Mouse (Mus musculus): Measurements from ENCODE around the gene Tspan11.

DNA sequence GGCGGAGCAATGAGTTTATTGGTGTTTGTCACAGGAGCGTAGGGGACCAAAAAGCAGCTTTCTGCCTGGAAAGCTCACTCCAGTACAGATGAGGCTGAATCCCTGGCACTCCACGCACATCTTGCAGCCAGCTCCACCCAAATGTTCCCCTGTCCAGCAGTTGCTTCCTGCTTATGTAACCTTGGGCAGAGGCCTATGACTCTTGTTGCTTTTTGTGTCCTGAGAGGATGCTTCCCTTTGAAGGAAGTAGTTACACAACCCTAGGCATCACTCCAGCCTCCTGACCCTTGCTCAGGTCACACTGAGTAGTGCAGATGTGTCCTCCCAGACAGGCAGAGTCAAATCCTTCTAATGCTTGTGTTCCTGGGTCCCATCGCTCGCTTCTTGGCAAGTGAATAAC is 46.5 kb downstream of the Tspan11 start:
- no peak for TF ChIP-seq ZC3H11A (IDR thresholded peaks at IDR 0.05; ENCODE audit: borderline replicate concordance, low read depth, low read length)
- no peak for TF ChIP-seq ZNF384 (IDR thresholded peaks at IDR 0.05; ENCODE audit: low read depth, low read length)

Measured in ES-E14 (cell line).